Mouse (Mus musculus): ENCODE results near the gene Brsk2. TPM values are rescaled to one million over a fixed set of nuclear protein-coding genes. Genes with fewer than 3 reads are reported as not detected.

Brsk2 gene
- polyA plus RNA-seq, 1 experiment from 2014 or later, result 0.21 TPM

DNA sequence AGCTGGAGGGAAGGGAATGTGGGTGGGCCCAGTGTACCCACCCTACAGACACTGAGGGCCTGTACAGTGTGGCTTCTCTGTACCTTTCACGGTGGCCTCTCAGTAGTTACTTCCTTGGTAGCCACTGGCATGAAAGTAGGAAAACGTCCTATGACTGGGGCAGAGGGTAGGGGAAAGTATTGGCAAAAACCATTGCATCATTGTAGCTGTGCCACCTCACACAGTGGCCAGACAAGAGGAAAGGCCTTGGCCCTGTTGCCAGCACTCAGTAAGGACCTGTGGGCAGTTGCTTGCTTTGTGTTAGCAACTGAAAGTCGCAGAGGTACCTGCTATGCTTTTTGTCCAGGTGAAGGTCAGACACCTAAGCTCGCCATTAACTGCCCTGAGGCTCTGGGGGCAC is 44.6 kb downstream of the Brsk2 start:
- H3K4me2 ChIP-seq (ENCODE audit: low read depth, low read length), result no peak overlapping the region
- no peak overlapping the region for H3K27ac ChIP-seq (ENCODE audit: low read length)
- H3K4me1 ChIP-seq (ENCODE audit: control insufficient read depth, low read depth, low read length), result no peaks in the 10 kb centered on the region
- H3K36me3 ChIP-seq (ENCODE audit: control insufficient read depth, insufficient read depth), result no peaks in the 10 kb centered on the region
- ATAC-seq (ENCODE audit: low read depth), result no peak
- H3K9ac ChIP-seq (ENCODE audit: low read depth, low read length), result no peak overlapping the region
- 56% methylated on average over 4 of the region's 4 CpGs for WGBS (ENCODE audit: insufficient replicate concordance)
- H3K27me3 ChIP-seq (ENCODE audit: control insufficient read depth, insufficient read depth, low read depth, low read length), result no peaks in the 10 kb centered on the region
- no peaks in the 10 kb centered on the region for H3K9me3 ChIP-seq (replicated peaks; ENCODE audit: control insufficient read depth, low read length)
- H3K4me3 ChIP-seq (ENCODE audit: low read depth, low read length), result no peak overlapping the region

DNA sequence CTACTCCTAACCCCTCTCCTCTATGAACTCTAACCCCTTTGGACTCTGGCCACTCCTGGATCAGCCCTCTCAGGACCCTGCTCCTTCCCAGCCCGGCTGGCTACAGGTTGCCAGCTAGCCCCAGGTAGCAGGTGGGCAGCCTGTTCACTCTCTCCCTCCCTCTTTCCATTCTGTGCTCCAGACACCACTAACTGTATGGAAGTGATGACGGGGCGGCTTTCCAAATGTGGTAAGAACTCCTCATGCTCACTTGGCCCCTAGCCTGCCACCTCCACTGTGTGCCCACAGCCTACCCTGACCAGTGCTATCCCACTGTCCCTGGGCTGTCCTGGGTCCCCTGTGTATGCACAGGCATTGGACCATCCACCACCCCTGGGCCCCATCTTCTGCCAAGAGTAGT is 51.1 kb downstream of the Brsk2 start:
- Histone ChIP-seq H3K36me3 (ENCODE audit: control insufficient read depth, insufficient read depth) (no peaks in the 10 kb centered on the region), H3K27me3 (ENCODE audit: control insufficient read depth, insufficient read depth, low read depth, low read length) (no peaks in the 10 kb centered on the region), H3K9me3 (replicated peaks; ENCODE audit: control insufficient read depth, low read length) (no peaks in the 10 kb centered on the region), H3K9ac (ENCODE audit: low read depth, low read length) (no peak overlapping the region), H3K27ac (ENCODE audit: low read length) (no peak overlapping the region), H3K4me3 (ENCODE audit: low read depth, low read length) (no peak overlapping the region), H3K4me2 (ENCODE audit: low read depth, low read length) (no peak overlapping the region), H3K4me1 (ENCODE audit: control insufficient read depth, low read depth, low read length) (no peaks in the 10 kb centered on the region)
- ATAC-seq (ENCODE audit: low read depth), result no peak
- WGBS (ENCODE audit: insufficient replicate concordance), result 78% methylated on average over 3 of the region's 3 CpGs

DNA sequence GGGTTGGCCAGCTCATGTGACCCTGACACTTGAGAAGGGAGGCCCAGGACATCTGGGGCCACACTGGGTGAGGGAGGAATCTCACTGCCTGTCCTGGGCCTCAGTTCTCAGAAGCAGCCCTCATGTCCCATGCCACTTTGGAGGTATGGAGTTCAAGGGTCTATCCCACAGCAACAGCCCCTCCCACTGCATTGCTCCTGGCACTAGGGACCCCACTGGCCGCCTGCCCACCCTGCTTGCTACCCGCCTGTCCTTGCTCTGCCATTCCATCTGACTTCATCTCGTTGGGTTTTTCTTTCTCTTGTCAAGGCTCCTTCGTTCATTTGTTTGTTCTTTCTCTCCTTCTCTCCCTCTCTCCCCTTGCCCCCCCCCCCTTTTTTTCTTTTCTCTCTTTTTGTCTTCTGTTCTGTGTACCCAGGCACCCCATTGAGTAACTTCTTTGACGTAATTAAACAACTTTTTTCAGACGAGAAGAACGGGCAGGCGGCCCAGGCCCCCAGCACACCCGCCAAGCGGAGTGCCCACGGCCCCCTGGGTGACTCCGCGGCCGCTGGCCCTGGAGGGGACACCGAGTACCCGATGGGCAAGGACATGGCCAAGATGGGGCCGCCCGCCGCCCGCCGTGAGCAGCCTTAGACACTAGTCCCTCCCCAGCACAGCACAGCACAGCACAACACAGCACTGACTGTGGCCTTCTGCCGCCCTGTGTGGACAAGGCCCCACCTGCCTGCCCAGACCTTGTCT is 52.2 kb downstream of the Brsk2 start:
- H3K4me3 ChIP-seq (ENCODE audit: low read depth, low read length), result no peak overlapping the region
- no peak overlapping the region for H3K27ac ChIP-seq (ENCODE audit: low read length)
- H3K9ac ChIP-seq (ENCODE audit: low read depth, low read length), result no peak overlapping the region
- H3K36me3 ChIP-seq (ENCODE audit: control insufficient read depth, insufficient read depth), result no peaks in the 10 kb centered on the region
- 78% methylated on average over 22 of the region's 22 CpGs for WGBS (ENCODE audit: insufficient replicate concordance)
- ATAC-seq (ENCODE audit: low read depth), result no peak
- no peak overlapping the region for H3K4me2 ChIP-seq (ENCODE audit: low read depth, low read length)
- H3K27me3 ChIP-seq (ENCODE audit: control insufficient read depth, insufficient read depth, low read depth, low read length), result no peaks in the 10 kb centered on the region
- no peaks in the 10 kb centered on the region for H3K9me3 ChIP-seq (replicated peaks; ENCODE audit: control insufficient read depth, low read length)
- H3K4me1 ChIP-seq (ENCODE audit: control insufficient read depth, low read depth, low read length), result no peaks in the 10 kb centered on the region

DNA sequence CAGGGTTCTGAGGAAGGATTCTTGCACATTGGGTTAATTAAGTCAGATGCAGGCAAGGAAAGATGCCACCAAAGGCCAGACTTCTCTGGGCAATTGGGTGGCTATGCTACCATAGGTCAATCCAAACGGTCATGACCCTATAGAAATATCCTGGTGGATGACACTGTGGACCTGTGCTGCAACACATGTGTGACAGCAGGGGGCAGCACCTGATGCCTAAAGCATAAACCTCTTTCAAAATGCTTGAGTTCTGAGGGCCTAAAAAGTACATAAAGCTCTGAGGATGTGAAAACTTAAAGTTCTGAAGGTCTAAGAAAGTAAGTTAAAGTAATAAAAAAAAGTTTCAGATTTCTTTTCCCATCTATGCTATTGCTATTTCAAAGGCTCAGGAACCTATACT is 67.0 kb downstream of the Brsk2 start:
- Histone ChIP-seq H3K36me3 (ENCODE audit: control insufficient read depth, insufficient read depth) (peaks cover 23% of the 10 kb centered on the region), H3K4me2 (ENCODE audit: low read depth, low read length) (no peak overlapping the region), H3K4me1 (ENCODE audit: control insufficient read depth, low read depth, low read length) (peaks cover 10% of the 10 kb centered on the region), H3K27ac (ENCODE audit: low read length) (no peak overlapping the region), H3K4me3 (ENCODE audit: low read depth, low read length) (no peak overlapping the region), H3K9ac (ENCODE audit: low read depth, low read length) (no peak overlapping the region), H3K9me3 (replicated peaks; ENCODE audit: control insufficient read depth, low read length) (no peaks in the 10 kb centered on the region), H3K27me3 (ENCODE audit: control insufficient read depth, insufficient read depth, low read depth, low read length) (no peaks in the 10 kb centered on the region)
- 59% methylated on average over 1 of the region's 1 CpGs for WGBS (ENCODE audit: insufficient replicate concordance)
- peak; percentile 43; the same call in 1 of the 2 replicates for ATAC-seq (ENCODE audit: low read depth)

DNA sequence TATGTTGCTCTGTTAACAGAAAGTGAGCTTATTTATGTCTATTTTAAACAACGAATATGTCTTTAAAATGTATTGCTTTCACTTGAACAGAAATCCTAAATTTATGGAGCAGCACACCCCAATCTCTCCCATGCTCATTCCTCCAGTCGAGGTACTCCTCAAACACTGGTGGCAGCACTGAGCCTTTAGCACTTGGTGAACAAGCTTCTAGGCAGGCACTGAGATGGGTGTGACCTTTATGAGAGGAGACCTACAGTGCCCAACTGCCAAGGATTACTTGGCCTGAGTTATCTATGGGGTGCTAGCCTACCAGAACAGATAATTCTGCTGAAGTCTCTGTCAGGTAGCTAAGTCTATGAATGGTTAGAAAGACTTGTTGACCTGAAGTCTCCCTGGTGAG is 70.1 kb downstream of the Brsk2 start:
- WGBS (ENCODE audit: insufficient replicate concordance), result 41% methylated on average over 2 of the region's 2 CpGs
- no peak overlapping the region for H3K4me3 ChIP-seq (ENCODE audit: low read depth, low read length)
- H3K4me1 ChIP-seq (ENCODE audit: control insufficient read depth, low read depth, low read length), result peaks cover 10% of the 10 kb centered on the region
- H3K9ac ChIP-seq (ENCODE audit: low read depth, low read length), result no peak overlapping the region
- no peaks in the 10 kb centered on the region for H3K27me3 ChIP-seq (ENCODE audit: control insufficient read depth, insufficient read depth, low read depth, low read length)
- H3K27ac ChIP-seq (ENCODE audit: low read length), result no peak overlapping the region
- H3K36me3 ChIP-seq (ENCODE audit: control insufficient read depth, insufficient read depth), result peaks cover 12% of the 10 kb centered on the region
- ATAC-seq (ENCODE audit: low read depth), result peak; percentile 35; the same call in 1 of the 2 replicates
- H3K4me2 ChIP-seq (ENCODE audit: low read depth, low read length), result no peak overlapping the region
- H3K9me3 ChIP-seq (replicated peaks; ENCODE audit: control insufficient read depth, low read length), result no peaks in the 10 kb centered on the region

DNA sequence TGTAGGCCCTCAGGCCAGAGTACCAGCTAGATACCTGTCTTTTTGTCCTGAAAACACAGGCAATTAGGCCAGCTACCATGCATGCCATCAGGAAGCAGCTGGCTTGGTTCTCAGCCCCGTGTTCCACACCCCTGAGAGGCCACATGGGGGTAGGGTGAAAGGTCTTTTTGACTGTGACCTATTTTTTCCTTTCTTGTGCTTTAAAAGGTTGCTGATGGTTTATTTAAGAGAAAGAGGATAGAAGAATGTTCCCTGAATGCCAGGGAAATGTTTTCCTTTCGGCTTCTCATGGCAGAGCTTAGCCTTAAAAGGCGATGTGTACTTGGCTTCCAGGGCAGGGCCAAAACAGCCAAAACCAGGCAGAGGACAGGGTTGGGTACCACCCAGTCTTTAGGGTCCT is 71.3 kb downstream of the Brsk2 start:
- no peak overlapping the region for H3K27ac ChIP-seq (ENCODE audit: low read length)
- 52% methylated on average over 3 of the region's 3 CpGs for WGBS (ENCODE audit: insufficient replicate concordance)
- no peak overlapping the region for H3K4me2 ChIP-seq (ENCODE audit: low read depth, low read length)
- no peaks in the 10 kb centered on the region for H3K27me3 ChIP-seq (ENCODE audit: control insufficient read depth, insufficient read depth, low read depth, low read length)
- peaks cover 5% of the 10 kb centered on the region; the same call in 1 of the 2 replicates for H3K36me3 ChIP-seq (ENCODE audit: control insufficient read depth, insufficient read depth)
- no peak overlapping the region for H3K4me3 ChIP-seq (ENCODE audit: low read depth, low read length)
- H3K9ac ChIP-seq (ENCODE audit: low read depth, low read length), result no peak overlapping the region
- ATAC-seq (ENCODE audit: low read depth), result no peak
- peaks cover 12% of the 10 kb centered on the region for H3K4me1 ChIP-seq (ENCODE audit: control insufficient read depth, low read depth, low read length)
- no peaks in the 10 kb centered on the region for H3K9me3 ChIP-seq (replicated peaks; ENCODE audit: control insufficient read depth, low read length)

DNA sequence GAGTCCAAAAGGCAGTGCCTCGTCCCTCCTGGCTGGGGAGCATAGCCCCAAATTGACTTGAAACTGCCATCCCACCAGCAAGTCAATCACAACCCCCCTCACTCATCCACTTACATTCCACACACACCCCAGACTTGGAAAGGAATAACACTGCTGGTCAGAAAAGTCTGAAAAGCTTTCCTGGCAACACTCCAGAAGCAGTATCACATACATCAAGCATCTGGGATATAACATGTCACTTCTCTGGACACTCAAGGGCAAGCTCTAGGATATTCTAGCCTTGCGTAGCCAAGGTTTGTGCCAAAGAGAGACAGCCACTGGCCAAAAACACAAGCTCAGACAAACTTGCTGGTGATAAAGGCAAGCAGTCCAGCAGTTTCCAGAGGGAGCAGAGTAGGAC is 75.6 kb downstream of the Brsk2 start:
- Histone ChIP-seq H3K27ac (ENCODE audit: low read length) (no peak overlapping the region; the same call in 1 of the 2 replicates), H3K4me2 (ENCODE audit: low read depth, low read length) (no peak overlapping the region), H3K9me3 (replicated peaks; ENCODE audit: control insufficient read depth, low read length) (no peaks in the 10 kb centered on the region), H3K4me1 (ENCODE audit: control insufficient read depth, low read depth, low read length) (peaks cover 16% of the 10 kb centered on the region), H3K36me3 (ENCODE audit: control insufficient read depth, insufficient read depth) (no peaks in the 10 kb centered on the region), H3K9ac (ENCODE audit: low read depth, low read length) (peak overlapping the region; percentile 11; the same call in 1 of the 2 replicates), H3K4me3 (ENCODE audit: low read depth, low read length) (peak overlapping the region; percentile 42), H3K27me3 (ENCODE audit: control insufficient read depth, insufficient read depth, low read depth, low read length) (no peaks in the 10 kb centered on the region)
- WGBS (ENCODE audit: insufficient replicate concordance), result 83% methylated on average over 2 of the region's 2 CpGs
- ATAC-seq (ENCODE audit: low read depth), result no peak

DNA sequence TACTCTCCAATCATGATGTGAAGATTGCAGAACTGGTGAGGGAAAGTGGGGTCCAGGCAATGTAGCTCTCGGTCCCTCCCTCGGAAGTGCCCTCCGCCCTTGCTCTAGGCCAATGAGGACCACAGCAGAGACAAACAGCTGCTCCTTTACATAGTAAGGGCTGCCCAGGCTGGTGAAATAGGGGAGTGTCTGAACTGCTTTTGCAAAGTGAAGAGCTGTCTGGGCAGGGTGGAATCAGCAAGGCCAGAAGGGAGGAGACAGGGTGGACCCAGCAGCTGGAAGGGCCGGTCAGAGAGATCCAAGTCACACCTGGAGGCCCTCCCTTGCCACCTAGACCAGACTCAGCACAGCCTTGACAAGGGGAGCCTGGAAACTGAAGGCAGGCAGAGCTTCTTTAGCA is 76.4 kb downstream of the Brsk2 start:
- Histone ChIP-seq H3K9ac (ENCODE audit: low read depth, low read length) (peak overlapping the region; percentile 11; the same call in 1 of the 2 replicates), H3K9me3 (replicated peaks; ENCODE audit: control insufficient read depth, low read length) (no peaks in the 10 kb centered on the region), H3K27me3 (ENCODE audit: control insufficient read depth, insufficient read depth, low read depth, low read length) (no peaks in the 10 kb centered on the region), H3K36me3 (ENCODE audit: control insufficient read depth, insufficient read depth) (no peaks in the 10 kb centered on the region), H3K4me1 (ENCODE audit: control insufficient read depth, low read depth, low read length) (peaks cover 11% of the 10 kb centered on the region), H3K4me3 (ENCODE audit: low read depth, low read length) (peak overlapping the region; percentile 42), H3K27ac (ENCODE audit: low read length) (peak overlapping the region; percentile 81), H3K4me2 (ENCODE audit: low read depth, low read length) (peak overlapping the region; percentile 34)
- ATAC-seq (ENCODE audit: low read depth), result peak; percentile 92
- 80% methylated on average over 4 of the region's 4 CpGs for WGBS (ENCODE audit: insufficient replicate concordance)

DNA sequence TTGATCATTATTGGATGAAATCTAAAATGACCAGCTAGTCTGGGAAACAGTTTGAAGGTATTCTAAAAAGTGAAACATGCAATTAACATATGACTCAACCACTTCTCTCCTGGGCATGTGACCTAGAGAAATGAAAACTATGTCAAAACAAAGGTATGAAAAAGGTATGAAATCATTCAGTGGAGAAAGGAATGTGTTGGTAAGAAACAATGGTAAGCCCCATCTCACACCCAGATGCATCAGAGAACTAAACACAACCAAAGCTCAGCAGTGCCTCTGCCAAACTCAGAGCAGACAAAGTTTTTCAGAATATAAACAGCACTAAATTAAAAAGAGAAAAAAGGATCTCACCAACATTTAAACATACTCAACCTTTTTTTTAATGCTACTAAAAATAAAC is 80.5 kb downstream of the Brsk2 start:
- Histone ChIP-seq H3K9ac (ENCODE audit: low read depth, low read length) (no peak overlapping the region), H3K27me3 (ENCODE audit: control insufficient read depth, insufficient read depth, low read depth, low read length) (no peaks in the 10 kb centered on the region), H3K4me2 (ENCODE audit: low read depth, low read length) (no peak overlapping the region), H3K36me3 (ENCODE audit: control insufficient read depth, insufficient read depth) (no peaks in the 10 kb centered on the region), H3K4me1 (ENCODE audit: control insufficient read depth, low read depth, low read length) (peaks cover 14% of the 10 kb centered on the region), H3K9me3 (replicated peaks; ENCODE audit: control insufficient read depth, low read length) (no peaks in the 10 kb centered on the region), H3K27ac (ENCODE audit: low read length) (no peak overlapping the region), H3K4me3 (ENCODE audit: low read depth, low read length) (no peak overlapping the region)
- ATAC-seq (ENCODE audit: low read depth), result no peak
